Mouse (Mus musculus): ENCODE data around the gene Sgms1. TPM values are rescaled to one million over a fixed set of nuclear protein-coding genes. Genes with fewer than 3 reads are reported as not detected.

Sgms1 gene
- polyA plus RNA-seq, 1 experiment from 2014 or later = 31.4 TPM

- Histone ChIP-seq H3K27ac (ENCODE audit: low read depth, low read length) (no peak overlapping the region), H3K9ac (ENCODE audit: low read depth, low read length) (no peak overlapping the region), H3K27me3 (replicated peaks; ENCODE audit: control insufficient read depth, insufficient read depth, low read length) (no peaks in the 10 kb centered on the region), H3K4me3 (ENCODE audit: low read depth, low read length) (no peak overlapping the region), H3K36me3 (ENCODE audit: control insufficient read depth, insufficient read depth, low read length) (no peaks in the 10 kb centered on the region), H3K9me3 (ENCODE audit: control insufficient read depth, low read length) (no peaks in the 10 kb centered on the region), H3K4me2 (no peak overlapping the region), H3K4me1 (replicated peaks; ENCODE audit: control insufficient read depth, insufficient read depth, low read length) (peaks cover 21% of the 10 kb centered on the region)
- ATAC-seq (replicated peaks; ENCODE audit: low FRiP score) (no peak), DNase-seq (ENCODE audit: low spot score) (no peak)
- 78% methylated on average over 7 of the region's 7 CpGs for WGBS
Observed at GRCm38 (mm10) chr19:32377701-32378325, 11.7 kb downstream of the Sgms1 start.

GRCm38 (mm10) chr19:32376886-32377535, 12.5 kb downstream of the Sgms1 start:
- Histone ChIP-seq H3K4me2 (no peak overlapping the region), H3K36me3 (ENCODE audit: control insufficient read depth, insufficient read depth, low read length) (no peaks in the 10 kb centered on the region), H3K4me3 (ENCODE audit: low read depth, low read length) (no peak overlapping the region), H3K27ac (ENCODE audit: low read depth, low read length) (no peak overlapping the region), H3K27me3 (replicated peaks; ENCODE audit: control insufficient read depth, insufficient read depth, low read length) (no peaks in the 10 kb centered on the region), H3K9ac (ENCODE audit: low read depth, low read length) (no peak overlapping the region), H3K9me3 (ENCODE audit: control insufficient read depth, low read length) (no peaks in the 10 kb centered on the region), H3K4me1 (replicated peaks; ENCODE audit: control insufficient read depth, insufficient read depth, low read length) (peaks cover 29% of the 10 kb centered on the region)
- ATAC-seq (replicated peaks; ENCODE audit: low FRiP score) (no peak), DNase-seq (ENCODE audit: low spot score) (no peak)
- WGBS = 59% methylated on average over 6 of the region's 7 CpGs

GRCm38 (mm10) chr19:32376054-32376453, 13.5 kb downstream of the Sgms1 start:
- peaks cover 24% of the 10 kb centered on the region for H3K4me1 ChIP-seq (replicated peaks; ENCODE audit: control insufficient read depth, insufficient read depth, low read length)
- H3K4me2 ChIP-seq = no peak overlapping the region
- H3K4me3 ChIP-seq (ENCODE audit: low read depth, low read length) = no peak overlapping the region
- ATAC-seq (replicated peaks; ENCODE audit: low FRiP score) = no peak
- H3K9ac ChIP-seq (ENCODE audit: low read depth, low read length) = no peak overlapping the region
- DNase-seq (ENCODE audit: low spot score) = no peak
- no peaks in the 10 kb centered on the region for H3K27me3 ChIP-seq (replicated peaks; ENCODE audit: control insufficient read depth, insufficient read depth, low read length)
- H3K9me3 ChIP-seq (ENCODE audit: control insufficient read depth, low read length) = no peaks in the 10 kb centered on the region
- WGBS = 73% methylated on average over 4 of the region's 4 CpGs
- no peak overlapping the region for H3K27ac ChIP-seq (ENCODE audit: low read depth, low read length)
- H3K36me3 ChIP-seq (ENCODE audit: control insufficient read depth, insufficient read depth, low read length) = no peaks in the 10 kb centered on the region

- Histone ChIP-seq H3K9me3 (ENCODE audit: control insufficient read depth, low read length) (no peaks in the 10 kb centered on the region), H3K4me1 (replicated peaks; ENCODE audit: control insufficient read depth, insufficient read depth, low read length) (peaks cover 24% of the 10 kb centered on the region), H3K4me3 (ENCODE audit: low read depth, low read length) (no peak overlapping the region), H3K27ac (ENCODE audit: low read depth, low read length) (no peak overlapping the region), H3K27me3 (replicated peaks; ENCODE audit: control insufficient read depth, insufficient read depth, low read length) (no peaks in the 10 kb centered on the region), H3K36me3 (ENCODE audit: control insufficient read depth, insufficient read depth, low read length) (no peaks in the 10 kb centered on the region), H3K9ac (ENCODE audit: low read depth, low read length) (no peak overlapping the region), H3K4me2 (no peak overlapping the region)
- ATAC-seq (replicated peaks; ENCODE audit: low FRiP score) = no peak
- DNase-seq (ENCODE audit: low spot score) = no peak
- WGBS = 59% methylated on average over 4 of the region's 4 CpGs
Observed at GRCm38 (mm10) chr19:32375473-32375985, 14.0 kb downstream of the Sgms1 start.

- H3K9me3 ChIP-seq (ENCODE audit: control insufficient read depth, low read length) = no peaks in the 10 kb centered on the region
- peaks cover 24% of the 10 kb centered on the region for H3K4me1 ChIP-seq (replicated peaks; ENCODE audit: control insufficient read depth, insufficient read depth, low read length)
- H3K36me3 ChIP-seq (ENCODE audit: control insufficient read depth, insufficient read depth, low read length) = no peaks in the 10 kb centered on the region
- no peaks in the 10 kb centered on the region for H3K27me3 ChIP-seq (replicated peaks; ENCODE audit: control insufficient read depth, insufficient read depth, low read length)
- no peak for ATAC-seq (replicated peaks; ENCODE audit: low FRiP score)
- no peak overlapping the region for H3K27ac ChIP-seq (ENCODE audit: low read depth, low read length)
- H3K4me2 ChIP-seq = no peak overlapping the region
- no peak overlapping the region for H3K4me3 ChIP-seq (ENCODE audit: low read depth, low read length)
- DNase-seq (ENCODE audit: low spot score) = no peak
- 85% methylated on average over 10 of the region's 10 CpGs for WGBS
- H3K9ac ChIP-seq (ENCODE audit: low read depth, low read length) = no peak overlapping the region
Observed at GRCm38 (mm10) chr19:32374751-32375150, 14.8 kb downstream of the Sgms1 start.

- Histone ChIP-seq H3K4me3 (ENCODE audit: low read depth, low read length) (no peak overlapping the region), H3K4me2 (no peak overlapping the region), H3K27ac (ENCODE audit: low read depth, low read length) (no peak overlapping the region), H3K36me3 (ENCODE audit: control insufficient read depth, insufficient read depth, low read length) (no peaks in the 10 kb centered on the region), H3K9ac (ENCODE audit: low read depth, low read length) (no peak overlapping the region), H3K4me1 (replicated peaks; ENCODE audit: control insufficient read depth, insufficient read depth, low read length) (peaks cover 18% of the 10 kb centered on the region), H3K9me3 (ENCODE audit: control insufficient read depth, low read length) (no peaks in the 10 kb centered on the region), H3K27me3 (replicated peaks; ENCODE audit: control insufficient read depth, insufficient read depth, low read length) (no peaks in the 10 kb centered on the region)
- ATAC-seq (replicated peaks; ENCODE audit: low FRiP score) = no peak
- WGBS = 73% methylated on average over 16 of the region's 16 CpGs
- no peak for DNase-seq (ENCODE audit: low spot score)
Observed at GRCm38 (mm10) chr19:32373865-32374655, 15.5 kb downstream of the Sgms1 start.

- H3K4me3 ChIP-seq (ENCODE audit: low read depth, low read length) = no peak overlapping the region
- no peak for DNase-seq (ENCODE audit: low spot score)
- 24% methylated on average over 4 of the region's 4 CpGs for WGBS
- H3K9me3 ChIP-seq (ENCODE audit: control insufficient read depth, low read length) = no peaks in the 10 kb centered on the region
- no peak overlapping the region for H3K9ac ChIP-seq (ENCODE audit: low read depth, low read length)
- H3K4me2 ChIP-seq = no peak overlapping the region
- no peaks in the 10 kb centered on the region for H3K27me3 ChIP-seq (replicated peaks; ENCODE audit: control insufficient read depth, insufficient read depth, low read length)
- peaks cover 10% of the 10 kb centered on the region for H3K4me1 ChIP-seq (replicated peaks; ENCODE audit: control insufficient read depth, insufficient read depth, low read length)
- H3K36me3 ChIP-seq (ENCODE audit: control insufficient read depth, insufficient read depth, low read length) = no peaks in the 10 kb centered on the region
- peak; percentile 89 for ATAC-seq (replicated peaks; ENCODE audit: low FRiP score)
- H3K27ac ChIP-seq (ENCODE audit: low read depth, low read length) = no peak overlapping the region
Observed at GRCm38 (mm10) chr19:32372373-32372772, 17.1 kb downstream of the Sgms1 start.

GRCm38 (mm10) chr19:32367333-32367732, 22.2 kb downstream of the Sgms1 start:
- WGBS = 95% methylated on average over 8 of the region's 8 CpGs
- Histone ChIP-seq H3K4me2 (no peak overlapping the region), H3K36me3 (ENCODE audit: control insufficient read depth, insufficient read depth, low read length) (no peaks in the 10 kb centered on the region), H3K27ac (ENCODE audit: low read depth, low read length) (no peak overlapping the region), H3K9me3 (ENCODE audit: control insufficient read depth, low read length) (no peaks in the 10 kb centered on the region), H3K4me3 (ENCODE audit: low read depth, low read length) (no peak overlapping the region), H3K9ac (ENCODE audit: low read depth, low read length) (no peak overlapping the region), H3K4me1 (replicated peaks; ENCODE audit: control insufficient read depth, insufficient read depth, low read length) (peaks cover 8% of the 10 kb centered on the region), H3K27me3 (replicated peaks; ENCODE audit: control insufficient read depth, insufficient read depth, low read length) (no peaks in the 10 kb centered on the region)
- ATAC-seq (replicated peaks; ENCODE audit: low FRiP score) (no peak), DNase-seq (ENCODE audit: low spot score) (peak; percentile 15)

Data from liver, embryonic 11.5 days (tissue).